Mouse (Mus musculus) myocyte (in vitro differentiated cells): ENCODE measurements around the gene Iqcn. TPM values are rescaled to one million over a fixed set of nuclear protein-coding genes. Genes with fewer than 3 reads are reported as not detected.

Source experiments
- H3K27me3 ChIP-seq: one replicate; pipeline ENCODE4 v1.6.1; 2011; ENCODE audit not compliant: control insufficient read depth, insufficient read depth, insufficient read length
- H3K36me3 ChIP-seq: one replicate; pipeline ENCODE4 v1.6.1; 2011; ENCODE audit not compliant: control insufficient read depth, insufficient read depth
- H3K4me2 ChIP-seq: one replicate; pipeline ENCODE4 v1.6.1; 2011; ENCODE audit warnings: low read depth, control low read depth
- H3K4me3 ChIP-seq: one replicate; pipeline ENCODE4 v1.5.1; 2011; ENCODE audit warnings: mild to moderate bottlenecking, control low read depth, moderate library complexity
- H3K79me2 ChIP-seq: one replicate; pipeline ENCODE4 v1.6.1; 2011; ENCODE audit not compliant: control insufficient read depth, insufficient read depth
- H3ac ChIP-seq: one replicate; pipeline ENCODE4 v1.6.1; 2011; ENCODE audit not compliant: control insufficient read depth, insufficient read length
- CEBPB ChIP-seq: IDR thresholded peaks from 2 replicates; pipeline ENCODE4 v1.6.1; 2011; ENCODE audit warnings: mild to moderate bottlenecking, moderate library complexity; ENCODE audit not compliant: poor library complexity, insufficient read depth, severe bottlenecking
- E2F4 ChIP-seq: IDR thresholded peaks from one replicate; pipeline ENCODE4 v1.6.1; 2011; ENCODE audit warnings: mild to moderate bottlenecking, control low read depth, moderate library complexity; ENCODE audit not compliant: insufficient read depth
- MAX ChIP-seq: IDR thresholded peaks from one replicate; pipeline ENCODE4 v1.6.1; 2011; ENCODE audit warnings: low read depth, mild to moderate bottlenecking, control low read depth
- MYOD1 ChIP-seq, 3 experiments: IDR thresholded peaks; one replicate each; pipeline ENCODE4 v1.6.1; 2011; ENCODE audit warnings: control low read depth in 2 of 3, low read depth in 2 of 3, mild to moderate bottlenecking in 2 of 3, moderate library complexity in 1 of 3; ENCODE audit not compliant: insufficient read length in 2 of 3, control insufficient read depth in 1 of 3
- MYOG ChIP-seq, 3 experiments: IDR thresholded peaks; one replicate each; pipeline ENCODE4 v1.6.1; 2011; ENCODE audit warnings: control low read depth in 2 of 3, low read depth in 2 of 3, mild to moderate bottlenecking in 2 of 3; ENCODE audit not compliant: insufficient read length in 2 of 3, control insufficient read depth in 1 of 3, insufficient read depth in 1 of 3
- POLR2A ChIP-seq: IDR thresholded peaks from one replicate; pipeline ENCODE4 v1.6.1; 2011; ENCODE audit warnings: low read depth, mild to moderate bottlenecking, control low read depth, moderate library complexity; ENCODE audit not compliant: insufficient read length
- POLR2AphosphoS2 ChIP-seq: IDR thresholded peaks from one replicate; pipeline ENCODE4 v1.6.1; 2011; ENCODE audit warnings: low read depth, control low read depth; ENCODE audit not compliant: insufficient read length
- REST ChIP-seq: IDR thresholded peaks from one replicate; pipeline ENCODE4 v1.6.1; 2011; ENCODE audit warnings: mild to moderate bottlenecking, control low read depth, moderate library complexity; ENCODE audit not compliant: insufficient read depth, insufficient read length
- SRF ChIP-seq: IDR thresholded peaks from one replicate; pipeline ENCODE4 v1.6.1; 2011; ENCODE audit warnings: low read depth; ENCODE audit not compliant: control insufficient read depth, insufficient read length
- TCF12 ChIP-seq: IDR thresholded peaks from one replicate; pipeline ENCODE4 v1.6.1; 2011; ENCODE audit warnings: mild to moderate bottlenecking, control low read depth; ENCODE audit not compliant: poor library complexity, insufficient read depth, severe bottlenecking
- TCF3 ChIP-seq: IDR thresholded peaks from one replicate; pipeline ENCODE4 v1.6.1; 2011; ENCODE audit warnings: low read depth, control low read depth; ENCODE audit not compliant: insufficient read length
- USF1 ChIP-seq: IDR thresholded peaks from one replicate; pipeline ENCODE4 v1.6.1; 2011; ENCODE audit warnings: low read depth, mild to moderate bottlenecking, control low read depth, moderate library complexity
- polyA plus RNA-seq: library from polyadenylated mRNA; unstranded; fragments of >200 nt; fragmentation: generic; extraction: Trizol; gene quantifications from one replicate; pipeline ENCODE4 v1.2.1, GENCODE M21; 2012; ENCODE audit warnings: missing spikeins

The Iqcn gene
- polyA plus RNA-seq, 1 experiment = 0.02 TPM

- Histone ChIP-seq H3K36me3 (no peaks in the 10 kb centered on the region), H3K4me3 (peak within 1 kb of the TSS; percentile 28), H3ac (peak within 1 kb of the TSS; percentile 10), H3K79me2 (no peaks in the 10 kb centered on the region), H3K4me2 (peak within 1 kb of the TSS; percentile 89), H3K27me3 (no peaks in the 10 kb centered on the region)
- TF ChIP-seq POLR2A = peak; percentile 60
- no peak for TF ChIP-seq TCF12
- peak; percentile 58 for TF ChIP-seq POLR2AphosphoS2
These were observed 51.0 kb downstream of the Iqcn start, which contains the start of gene Rab3a for GRCm38 (mm10) chr8:70754043-70754870. Gene Rab3a (plus strand): TSS chr8:70754679.

- H3K36me3 ChIP-seq = no peaks in the 10 kb centered on the region
- H3K79me2 ChIP-seq = no peaks in the 10 kb centered on the region
- H3K4me2 ChIP-seq = peak overlapping the region; percentile 89
- TF ChIP-seq MYOD1 (IDR thresholded peaks at IDR 0.05; ENCODE audit: control insufficient read depth in 1 of 3, insufficient read length in 2 of 3, low read depth in 2 of 3) (peak in 1 of 3 experiments; percentile 6), USF1 (no peak), SRF (no peak), REST (no peak), CEBPB (no peak), TCF12 (no peak), POLR2AphosphoS2 (peak; percentile 90), MYOG (IDR thresholded peaks at IDR 0.05; ENCODE audit: control insufficient read depth in 1 of 3, insufficient read depth in 1 of 3, insufficient read length in 2 of 3, low read depth in 2 of 3) (peak in 1 of 3 experiments; percentile 44), TCF3 (no peak), POLR2A (peak; percentile 37), E2F4 (no peak), MAX (no peak)
- H3ac ChIP-seq = peak overlapping the region; percentile 10
- no peaks in the 10 kb centered on the region for H3K27me3 ChIP-seq
- peak overlapping the region; percentile 28 for H3K4me3 ChIP-seq
These were observed 51.8 kb downstream of the Iqcn start for GRCm38 (mm10) chr8:70754871-70755660.

DNA sequence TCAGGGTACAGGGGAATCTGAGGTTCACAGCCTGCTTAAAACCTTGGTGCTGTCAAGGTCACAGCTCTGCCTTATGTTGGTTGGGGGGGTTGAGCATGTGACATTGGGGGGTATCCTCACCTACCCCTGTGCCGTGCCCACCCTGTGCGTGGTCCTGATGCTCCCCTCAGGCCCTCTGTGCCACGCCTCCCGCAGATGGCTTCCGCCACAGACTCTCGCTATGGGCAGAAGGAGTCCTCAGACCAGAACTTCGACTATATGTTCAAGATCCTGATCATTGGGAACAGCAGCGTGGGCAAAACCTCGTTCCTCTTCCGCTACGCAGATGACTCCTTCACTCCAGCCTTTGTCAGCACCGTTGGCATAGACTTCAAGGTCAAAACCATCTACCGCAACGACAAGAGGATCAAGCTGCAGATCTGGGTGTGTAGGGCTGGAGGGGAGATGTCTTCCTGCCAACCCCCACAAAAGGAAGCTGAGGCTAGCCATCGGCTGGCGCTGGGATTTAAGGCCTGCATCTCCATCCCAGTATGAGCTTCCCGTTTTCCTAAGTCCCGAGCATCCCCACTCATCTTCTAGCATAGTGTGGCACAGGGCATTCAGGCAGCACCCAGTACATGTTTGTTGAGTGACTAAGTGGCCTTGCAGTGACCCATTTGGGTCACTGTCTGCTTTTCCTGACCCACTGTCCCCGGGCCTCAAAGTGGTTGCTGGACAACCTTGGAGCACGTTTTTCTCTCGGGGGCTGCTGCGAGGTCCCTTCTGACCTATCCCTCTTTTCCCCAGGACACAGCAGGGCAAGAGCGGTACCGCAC is 52.6 kb downstream of the Iqcn start:
- Histone ChIP-seq H3K27me3 (no peaks in the 10 kb centered on the region), H3K4me2 (peak overlapping the region; percentile 89), H3K36me3 (no peaks in the 10 kb centered on the region), H3K4me3 (peak overlapping the region; percentile 28), H3ac (peak overlapping the region; percentile 10), H3K79me2 (no peaks in the 10 kb centered on the region)
- TF ChIP-seq TCF3 (no peak), POLR2AphosphoS2 (peak; percentile 72)

DNA sequence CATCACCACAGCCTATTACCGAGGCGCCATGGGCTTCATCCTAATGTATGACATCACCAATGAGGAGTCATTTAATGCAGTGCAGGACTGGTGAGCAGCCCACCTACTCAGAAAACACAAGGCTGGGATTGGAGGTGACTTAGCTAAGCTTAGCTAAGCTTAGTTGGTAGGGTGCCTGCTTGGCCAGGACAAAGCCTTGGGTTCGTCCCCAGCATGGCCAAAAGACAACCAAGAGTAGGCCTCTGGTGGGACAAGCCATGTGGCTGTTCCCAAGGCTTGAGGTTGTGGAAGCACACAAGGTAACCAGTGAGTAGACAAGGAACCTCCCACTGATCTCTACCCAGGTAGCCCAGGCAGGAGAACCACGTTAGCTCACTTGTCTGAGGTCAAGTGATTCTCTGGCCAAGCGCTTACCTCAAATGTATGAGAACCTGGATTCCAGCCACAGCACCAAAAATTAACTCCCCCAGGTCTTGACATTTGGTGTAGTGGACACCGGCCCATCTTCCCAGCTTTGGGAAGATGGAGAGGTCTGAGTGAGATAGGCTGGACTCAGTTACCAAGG is 53.3 kb downstream of the Iqcn start:
- Histone ChIP-seq H3ac (no peak overlapping the region), H3K4me2 (no peak overlapping the region), H3K79me2 (no peaks in the 10 kb centered on the region), H3K4me3 (no peak overlapping the region), H3K27me3 (no peaks in the 10 kb centered on the region), H3K36me3 (no peaks in the 10 kb centered on the region)
- no peak for TF ChIP-seq MYOG (IDR thresholded peaks at IDR 0.05; ENCODE audit: control insufficient read depth in 1 of 3, insufficient read depth in 1 of 3, insufficient read length in 2 of 3, low read depth in 2 of 3)
- TF ChIP-seq REST = no peak
- no peak for TF ChIP-seq TCF12
- no peak for TF ChIP-seq MYOD1 (IDR thresholded peaks at IDR 0.05; ENCODE audit: control insufficient read depth in 1 of 3, insufficient read length in 2 of 3, low read depth in 2 of 3)
- no peak for TF ChIP-seq MAX
- no peak for TF ChIP-seq CEBPB
- no peak for TF ChIP-seq POLR2A
- no peak for TF ChIP-seq POLR2AphosphoS2
- no peak for TF ChIP-seq TCF3
- no peak for TF ChIP-seq SRF
- TF ChIP-seq E2F4 = no peak
- no peak for TF ChIP-seq USF1
